Mouse (Mus musculus) liver, adult 2 months (tissue): ENCODE results near the gene Wwox.

Experiments
- CTCF ChIP-seq: fragments of 200-500 bp; IDR thresholded peaks from 2 replicates; pipeline ENCODE4 v1.5.1; 2011; ENCODE audit warnings: low read depth, low read length, control low read depth
- POLR2A ChIP-seq: fragments of 200-500 bp; IDR thresholded peaks from 2 replicates; pipeline ENCODE4 v1.6.1; 2011; ENCODE audit warnings: low read length, control low read depth; ENCODE audit not compliant: insufficient read depth; ENCODE audit errors: extremely low read depth

DNA sequence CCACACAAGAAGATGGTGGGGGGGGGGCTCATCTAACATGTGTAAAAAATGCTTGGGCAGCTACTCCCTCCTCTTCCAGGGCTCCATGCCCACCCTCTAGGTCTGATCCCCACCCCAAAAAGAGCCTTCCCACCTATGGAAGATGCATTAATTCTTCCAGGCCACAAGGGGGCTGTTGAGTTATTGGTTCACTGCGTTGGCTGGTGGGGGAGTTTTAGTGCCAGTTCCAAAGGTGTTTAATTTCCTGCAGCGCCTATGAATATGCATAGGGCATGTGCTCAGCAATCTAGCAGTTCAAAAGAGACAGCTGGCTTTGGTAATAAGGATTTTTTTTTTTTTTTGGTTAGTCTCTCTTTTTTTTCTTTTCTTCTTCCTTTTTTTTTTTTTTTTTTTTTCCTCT is 306.9 kb downstream of the Wwox start:
- TF ChIP-seq CTCF: no peak
- TF ChIP-seq POLR2A: no peak
